Mouse (Mus musculus) neural tube, embryonic 15.5 days (tissue): ENCODE results near the gene Lgi1. TPM values are rescaled to one million over a fixed set of nuclear protein-coding genes. Genes with fewer than 3 reads are reported as not detected.

ENCODE experiments used
- ATAC-seq: fragments of 200-750 bp; cut with Nextera tagmentation; 2 replicates; pipeline ENCODE4 v1.8.0; 2017; ENCODE audit warnings: mild to moderate bottlenecking, moderate TSS enrichment, moderate library complexity; ENCODE audit not compliant: low FRiP score
- H3K27ac ChIP-seq: fragments of 300-500 bp; sonication (generic); replicated peaks from 2 replicates; pipeline ENCODE4 v1.5.1; 2015; ENCODE audit warnings: mild to moderate bottlenecking, inconsistent platforms
- H3K27me3 ChIP-seq: fragments of 300-500 bp; sonication (generic); replicated peaks from 2 replicates; pipeline ENCODE4 v1.6.1; 2015; ENCODE audit warnings: inconsistent platforms
- H3K36me3 ChIP-seq: fragments of 300-500 bp; sonication (generic); 2 replicates; pipeline ENCODE4 v1.6.1; 2015; ENCODE audit warnings: inconsistent platforms
- H3K4me1 ChIP-seq: fragments of 300-500 bp; sonication (generic); 2 replicates; pipeline ENCODE4 v1.6.1; 2015; ENCODE audit warnings: inconsistent platforms
- H3K4me2 ChIP-seq: fragments of 300-500 bp; sonication (generic); 2 replicates; pipeline ENCODE4 v1.6.1; 2015; ENCODE audit warnings: inconsistent platforms, mild to moderate bottlenecking, moderate library complexity
- H3K4me3 ChIP-seq: fragments of 300-500 bp; sonication (generic); replicated peaks from 2 replicates; pipeline ENCODE4 v1.5.1; 2015; ENCODE audit warnings: mild to moderate bottlenecking, inconsistent platforms
- H3K9ac ChIP-seq: fragments of 300-500 bp; sonication (generic); replicated peaks from 2 replicates; pipeline ENCODE4 v1.6.1; 2015; ENCODE audit warnings: mild to moderate bottlenecking, inconsistent platforms
- H3K9me3 ChIP-seq: fragments of 300-500 bp; sonication (generic); replicated peaks from 2 replicates; pipeline ENCODE4 v1.6.1; 2016; ENCODE audit warnings: inconsistent platforms
- WGBS: fragments of 180-500 bp; shearing (Covaris S2); methylation state at CpG from one replicate; pipeline ENCODE4 v1.1.7; 2015; ENCODE audit warnings: mixed read lengths; 5-methylcytosine and 5-hydroxymethylcytosine counted together
- polyA plus RNA-seq: library from polyadenylated mRNA; unstranded; fragments of >200 nt; fragmentation: Nextera tagmentation; extraction: Ambion mirVana; gene quantifications from 2 replicates; pipeline ENCODE4 v1.2.1, GENCODE M21; 2015

Lgi1 gene
- polyA plus RNA-seq, 1 experiment from 2014 or later, result 24.7 TPM

- no peaks in the 10 kb centered on the region for H3K9me3 ChIP-seq
- no peaks in the 10 kb centered on the region for H3K27me3 ChIP-seq
- no peak for ATAC-seq
- no peaks in the 10 kb centered on the region for H3K4me1 ChIP-seq
- H3K9ac ChIP-seq, result no peak overlapping the region
- H3K27ac ChIP-seq, result no peak overlapping the region
- H3K4me3 ChIP-seq, result no peak overlapping the region
- H3K4me2 ChIP-seq, result no peak overlapping the region
- no peaks in the 10 kb centered on the region for H3K36me3 ChIP-seq
- WGBS, result 65% methylated on average over 1 of the region's 1 CpGs
Observed at GRCm38 (mm10) chr19:38331072-38331471, 66.7 kb downstream of the Lgi1 start.

- no peak overlapping the region for H3K9ac ChIP-seq
- H3K27me3 ChIP-seq, result no peaks in the 10 kb centered on the region
- ATAC-seq, result no peak
- no peak overlapping the region for H3K4me3 ChIP-seq
- H3K36me3 ChIP-seq, result no peaks in the 10 kb centered on the region
- 78% methylated on average over 2 of the region's 2 CpGs for WGBS
- no peaks in the 10 kb centered on the region for H3K4me1 ChIP-seq
- no peak overlapping the region for H3K4me2 ChIP-seq
- no peaks in the 10 kb centered on the region for H3K9me3 ChIP-seq
- no peak overlapping the region for H3K27ac ChIP-seq
Observed at GRCm38 (mm10) chr19:38332245-38332644, 67.9 kb downstream of the Lgi1 start.

DNA sequence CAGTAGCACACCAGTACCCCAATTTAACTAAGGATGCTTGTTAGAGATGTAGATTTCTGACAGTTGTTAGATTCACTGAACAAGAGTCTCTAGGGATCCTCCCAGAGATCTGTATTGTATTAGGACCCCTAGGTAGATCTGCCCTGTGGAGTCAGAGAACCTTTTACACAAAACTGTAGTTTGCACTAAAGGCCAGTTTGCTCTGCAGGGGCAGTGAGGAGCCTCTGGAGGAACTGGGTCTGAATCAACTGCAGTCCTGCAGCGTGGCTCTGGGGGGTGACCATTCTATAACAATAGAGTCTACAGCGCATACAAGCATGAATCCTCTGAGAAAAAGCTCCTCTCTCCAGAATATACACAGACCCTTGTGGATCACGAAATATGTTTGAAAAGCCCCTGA lies 68.5 kb downstream of the Lgi1 start:
- 74% methylated on average over 3 of the region's 3 CpGs for WGBS
- no peaks in the 10 kb centered on the region for H3K27me3 ChIP-seq
- no peak overlapping the region for H3K27ac ChIP-seq
- no peak overlapping the region for H3K4me2 ChIP-seq
- no peak for ATAC-seq
- no peaks in the 10 kb centered on the region for H3K36me3 ChIP-seq
- H3K9me3 ChIP-seq, result no peaks in the 10 kb centered on the region
- no peaks in the 10 kb centered on the region for H3K4me1 ChIP-seq
- H3K9ac ChIP-seq, result no peak overlapping the region
- H3K4me3 ChIP-seq, result no peak overlapping the region

- no peak for ATAC-seq
- Histone ChIP-seq H3K9me3 (no peaks in the 10 kb centered on the region), H3K4me2 (no peak overlapping the region), H3K27ac (no peak overlapping the region), H3K36me3 (no peaks in the 10 kb centered on the region), H3K4me3 (no peak overlapping the region), H3K9ac (no peak overlapping the region), H3K27me3 (no peaks in the 10 kb centered on the region), H3K4me1 (no peaks in the 10 kb centered on the region)
- WGBS, result 80% methylated on average over 3 of the region's 3 CpGs
Observed at GRCm38 (mm10) chr19:38336553-38336952, 72.2 kb downstream of the Lgi1 start.

DNA sequence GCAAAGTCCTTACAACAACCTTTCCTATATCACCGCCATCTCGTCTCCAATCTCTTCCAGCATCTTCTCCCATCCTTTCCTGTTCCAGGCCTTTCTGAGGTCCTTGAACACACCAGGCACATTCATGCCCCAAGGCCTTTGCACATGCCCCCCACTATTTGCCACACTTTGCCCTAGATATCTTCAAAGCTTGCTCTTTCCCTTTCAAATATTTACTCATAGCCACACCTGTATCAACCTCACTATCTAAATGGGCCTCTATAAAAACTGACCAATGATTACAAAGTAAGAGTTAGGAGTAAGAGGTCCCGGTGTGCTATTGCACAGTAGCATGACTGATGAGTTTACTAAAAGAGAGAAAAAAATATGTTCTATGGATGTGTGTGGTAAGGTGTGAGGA lies 73.0 kb downstream of the Lgi1 start:
- no peak for ATAC-seq
- Histone ChIP-seq H3K9ac (no peak overlapping the region), H3K36me3 (no peaks in the 10 kb centered on the region), H3K4me1 (no peaks in the 10 kb centered on the region), H3K4me3 (no peak overlapping the region), H3K27ac (no peak overlapping the region), H3K4me2 (no peak overlapping the region), H3K27me3 (no peaks in the 10 kb centered on the region), H3K9me3 (no peaks in the 10 kb centered on the region)
- 97% methylated on average over 3 of the region's 3 CpGs for WGBS

DNA sequence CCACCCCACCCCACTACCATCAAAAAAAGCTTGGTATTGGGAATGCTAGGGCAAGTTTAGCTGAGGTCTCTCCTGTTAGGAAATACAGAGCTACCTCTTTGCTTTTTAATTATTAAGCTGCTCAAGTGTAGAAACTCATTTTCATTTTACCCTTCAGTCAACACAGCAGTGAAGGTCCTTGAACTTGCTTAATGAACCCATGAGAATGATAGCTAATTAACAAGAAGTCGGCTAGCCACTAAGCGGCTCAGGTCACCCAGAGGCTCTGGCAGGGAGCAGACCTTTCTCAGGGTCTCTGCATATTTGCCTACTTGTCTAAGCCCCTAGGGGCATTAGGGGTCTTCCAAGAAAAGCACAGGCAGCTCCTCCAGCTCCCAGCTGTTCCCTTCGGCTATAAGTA lies 75.4 kb downstream of the Lgi1 start:
- ATAC-seq, result no peak
- Histone ChIP-seq H3K4me3 (no peak overlapping the region), H3K9ac (no peak overlapping the region), H3K9me3 (no peaks in the 10 kb centered on the region), H3K27me3 (no peaks in the 10 kb centered on the region), H3K4me1 (no peaks in the 10 kb centered on the region), H3K4me2 (no peak overlapping the region), H3K36me3 (no peaks in the 10 kb centered on the region), H3K27ac (no peak overlapping the region)
- WGBS, result 61% methylated on average over 3 of the region's 3 CpGs

DNA sequence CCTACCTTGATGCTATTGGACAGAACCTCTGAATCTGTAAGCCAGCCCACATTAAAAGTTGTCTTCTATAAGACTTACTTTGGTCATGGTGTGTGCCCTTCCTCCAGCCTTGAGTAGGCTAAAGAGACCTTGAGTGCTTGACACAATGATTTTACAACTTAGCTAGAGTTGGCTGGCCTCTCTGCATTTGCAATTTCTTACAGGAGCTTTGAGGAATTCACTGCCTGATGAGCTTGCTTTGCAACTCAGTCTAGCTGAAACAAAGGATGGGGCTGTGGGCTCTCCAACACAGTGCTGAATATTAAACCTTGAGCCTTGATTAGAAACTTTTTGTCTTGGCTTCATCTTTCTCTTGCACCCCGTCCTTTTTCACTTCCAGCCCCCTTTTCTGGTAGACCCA lies 78.9 kb downstream of the Lgi1 start:
- Histone ChIP-seq H3K4me3 (no peak overlapping the region), H3K4me2 (no peak overlapping the region), H3K27ac (no peak overlapping the region), H3K27me3 (no peaks in the 10 kb centered on the region), H3K9ac (no peak overlapping the region), H3K9me3 (no peaks in the 10 kb centered on the region), H3K4me1 (peaks cover 3% of the 10 kb centered on the region; the same call in 1 of the 2 replicates), H3K36me3 (no peaks in the 10 kb centered on the region)
- 70% methylated on average over 1 of the region's 1 CpGs for WGBS
- ATAC-seq, result no peak

GRCm38 (mm10) chr19:38348271-38349012 lies 84.1 kb downstream of the Lgi1 start:
- H3K9ac ChIP-seq, result no peak overlapping the region
- H3K27ac ChIP-seq, result peak overlapping the region; percentile 72
- no peaks in the 10 kb centered on the region for H3K27me3 ChIP-seq
- peak overlapping the region; percentile 27 for H3K4me3 ChIP-seq
- H3K4me1 ChIP-seq, result peaks cover 7% of the 10 kb centered on the region
- peak; percentile 77 for ATAC-seq
- no peaks in the 10 kb centered on the region for H3K9me3 ChIP-seq
- H3K4me2 ChIP-seq, result peak overlapping the region; percentile 40
- 8% methylated on average over 13 of the region's 13 CpGs for WGBS
- H3K36me3 ChIP-seq, result no peaks in the 10 kb centered on the region

DNA sequence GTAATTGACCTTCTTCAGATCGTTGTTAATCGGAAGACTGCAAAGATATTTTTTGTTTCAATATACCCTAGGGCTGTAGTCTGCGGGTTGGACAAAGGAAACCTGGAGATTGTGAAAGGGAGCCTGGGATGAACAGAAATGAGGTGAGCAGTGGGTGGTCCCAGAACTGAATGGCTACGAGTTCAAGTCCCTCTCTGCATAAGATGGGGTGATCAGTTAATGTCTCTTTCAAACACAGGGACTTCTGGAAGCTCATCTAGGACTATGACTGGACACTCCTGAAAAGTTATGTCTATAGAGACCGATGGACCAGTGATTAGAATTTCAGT lies 84.6 kb downstream of the Lgi1 start:
- Histone ChIP-seq H3K9ac (no peak overlapping the region), H3K36me3 (no peaks in the 10 kb centered on the region), H3K27me3 (no peaks in the 10 kb centered on the region), H3K27ac (peak overlapping the region; percentile 72), H3K4me3 (peak overlapping the region; percentile 27), H3K4me2 (peak overlapping the region; percentile 40), H3K9me3 (no peaks in the 10 kb centered on the region), H3K4me1 (peaks cover 7% of the 10 kb centered on the region)
- ATAC-seq, result peak; percentile 49
- WGBS, result 48% methylated on average over 5 of the region's 5 CpGs

DNA sequence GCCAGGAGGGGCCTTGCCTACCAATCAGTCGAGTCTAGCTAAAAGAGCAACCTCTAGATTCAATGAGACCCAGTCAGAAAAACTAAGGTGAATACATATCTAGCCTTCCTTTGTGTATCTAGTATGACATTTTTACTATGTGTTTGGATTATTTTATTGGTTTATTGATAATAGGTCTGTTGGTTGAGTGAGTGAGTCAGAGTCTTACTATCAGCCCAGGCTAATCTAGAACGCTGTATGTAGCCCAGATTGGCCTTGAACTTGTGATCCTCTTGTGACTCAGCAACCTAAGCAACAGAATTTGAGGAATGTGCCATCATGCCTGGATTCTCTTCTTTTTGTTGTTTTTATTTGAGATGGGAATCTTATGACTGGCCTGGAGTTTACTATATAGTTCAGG lies 86.9 kb downstream of the Lgi1 start:
- H3K4me1 ChIP-seq, result peaks cover 7% of the 10 kb centered on the region
- ATAC-seq, result no peak
- H3K4me2 ChIP-seq, result no peak overlapping the region
- WGBS, result 96% methylated on average over 2 of the region's 2 CpGs
- H3K27ac ChIP-seq, result no peak overlapping the region
- no peak overlapping the region for H3K9ac ChIP-seq
- H3K4me3 ChIP-seq, result no peak overlapping the region
- no peaks in the 10 kb centered on the region for H3K27me3 ChIP-seq
- H3K36me3 ChIP-seq, result no peaks in the 10 kb centered on the region
- no peaks in the 10 kb centered on the region for H3K9me3 ChIP-seq

DNA sequence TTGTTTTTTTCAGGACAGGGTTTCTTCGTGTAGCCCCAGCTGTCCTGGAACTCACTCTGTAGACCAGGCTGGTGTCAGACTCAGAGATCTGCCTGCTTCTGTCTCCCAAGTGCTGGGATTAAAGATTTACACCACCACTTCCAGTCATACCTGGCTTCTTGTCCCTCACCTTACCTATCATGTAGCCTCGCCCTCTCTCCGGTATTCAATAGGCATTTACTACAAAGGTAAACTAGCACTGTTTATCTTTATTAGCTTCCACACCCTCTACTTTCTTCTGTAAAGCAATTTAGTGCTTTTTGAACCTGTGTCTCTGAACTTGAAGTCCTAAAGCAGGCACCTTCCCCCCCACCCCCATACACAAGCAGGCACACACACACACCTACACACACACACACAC lies 87.4 kb downstream of the Lgi1 start:
- H3K4me2 ChIP-seq, result no peak overlapping the region
- 87% methylated on average over 3 of the region's 3 CpGs for WGBS
- H3K4me1 ChIP-seq, result peaks cover 7% of the 10 kb centered on the region
- H3K27ac ChIP-seq, result no peak overlapping the region
- H3K9me3 ChIP-seq, result no peaks in the 10 kb centered on the region
- H3K36me3 ChIP-seq, result no peaks in the 10 kb centered on the region
- H3K4me3 ChIP-seq, result no peak overlapping the region
- H3K9ac ChIP-seq, result no peak overlapping the region
- no peaks in the 10 kb centered on the region for H3K27me3 ChIP-seq
- ATAC-seq, result no peak

GRCm38 (mm10) chr19:38352495-38353130 lies 88.3 kb downstream of the Lgi1 start:
- no peak overlapping the region for H3K4me3 ChIP-seq
- H3K27ac ChIP-seq, result no peak overlapping the region
- ATAC-seq, result peak; percentile 60
- H3K9ac ChIP-seq, result no peak overlapping the region
- H3K4me1 ChIP-seq, result peaks cover 7% of the 10 kb centered on the region
- H3K4me2 ChIP-seq, result no peak overlapping the region
- no peaks in the 10 kb centered on the region for H3K36me3 ChIP-seq
- no peaks in the 10 kb centered on the region for H3K27me3 ChIP-seq
- 43% methylated on average over 6 of the region's 6 CpGs for WGBS
- H3K9me3 ChIP-seq, result no peaks in the 10 kb centered on the region
